Mouse (Mus musculus): ENCODE measurements around the gene Krt2.

Gene Krt2

DNA sequence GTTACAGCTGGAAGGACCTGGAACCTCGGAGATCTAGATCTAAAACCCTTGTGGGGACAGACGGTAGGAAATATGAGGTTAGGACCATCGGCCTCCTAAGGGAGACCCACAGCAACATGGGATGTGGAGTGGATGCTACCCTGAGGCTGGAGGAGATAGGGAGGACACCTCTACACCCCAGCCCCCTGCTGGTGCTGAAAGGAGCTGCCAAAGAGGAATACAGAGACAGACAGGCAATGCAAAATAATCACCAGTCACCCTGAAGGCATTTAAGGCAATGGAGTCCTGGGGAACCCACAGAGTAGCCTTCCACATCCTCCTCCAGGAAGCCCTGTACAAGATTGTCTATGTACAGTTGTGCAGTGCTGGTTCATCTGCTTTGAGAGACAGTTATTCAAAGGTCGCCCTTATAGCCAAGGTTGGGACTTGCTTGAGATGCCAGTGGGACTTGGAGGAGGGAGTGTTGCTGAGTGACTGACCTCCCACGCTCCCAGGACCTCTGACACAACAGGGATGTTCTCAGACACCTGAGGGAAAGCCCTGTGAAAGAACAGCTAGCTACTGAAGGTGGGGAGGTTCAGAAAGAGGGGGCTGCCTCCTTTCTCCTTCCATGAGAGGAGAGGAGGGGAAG lies 45.8 kb downstream of the Krt2 start:
- no peak for DNase-seq (ENCODE audit: low spot score in 2 of 2)

DNA sequence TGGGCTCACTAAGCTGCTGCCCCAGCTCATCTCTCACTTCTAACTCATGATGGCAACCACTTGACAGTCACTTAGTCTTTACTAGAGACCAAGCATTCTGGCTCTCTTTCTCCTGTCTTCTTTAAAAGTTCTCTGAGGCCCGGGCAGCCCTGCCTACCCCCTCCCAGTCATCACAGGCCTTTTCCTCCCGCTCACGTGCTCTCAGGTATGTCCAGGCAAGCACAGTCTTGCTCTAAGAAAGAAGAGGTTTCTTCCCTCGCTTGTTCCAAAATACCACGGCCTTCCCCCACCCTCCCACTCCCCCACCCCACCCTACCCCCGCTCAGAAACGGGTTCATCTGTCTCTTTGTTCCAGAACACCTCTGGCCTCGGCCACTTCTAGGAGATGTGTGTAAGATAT lies 47.7 kb downstream of the Krt2 start:
- DNase-seq (ENCODE audit: low spot score in 2 of 2), result no peak

Data from spleen, postnatal 4 days (tissue).